Mouse (Mus musculus) embryonic fibroblast, embryonic 13.5 days (primary cell): ENCODE results near the gene Adam23.

ENCODE experiments used
- CTCF ChIP-seq: IDR thresholded peaks from 2 replicates; pipeline ENCODE4 v1.5.1; 2011; ENCODE audit warnings: mild to moderate bottlenecking, control low read depth, low read length, moderate library complexity, borderline replicate concordance; ENCODE audit not compliant: insufficient read depth
- POLR2A ChIP-seq: IDR thresholded peaks from 2 replicates; pipeline ENCODE4 v1.6.1; 2011; ENCODE audit warnings: low read depth, mild to moderate bottlenecking, control low read depth, low read length, moderate library complexity

GRCm38 (mm10) chr1:63473272-63473671 lies 27.6 kb downstream of the Adam23 start:
- TF ChIP-seq CTCF (no peak), POLR2A (no peak)
